Comparison of ENCODE assay signal across 14 mouse cellular contexts in the genomic region with DNA sequence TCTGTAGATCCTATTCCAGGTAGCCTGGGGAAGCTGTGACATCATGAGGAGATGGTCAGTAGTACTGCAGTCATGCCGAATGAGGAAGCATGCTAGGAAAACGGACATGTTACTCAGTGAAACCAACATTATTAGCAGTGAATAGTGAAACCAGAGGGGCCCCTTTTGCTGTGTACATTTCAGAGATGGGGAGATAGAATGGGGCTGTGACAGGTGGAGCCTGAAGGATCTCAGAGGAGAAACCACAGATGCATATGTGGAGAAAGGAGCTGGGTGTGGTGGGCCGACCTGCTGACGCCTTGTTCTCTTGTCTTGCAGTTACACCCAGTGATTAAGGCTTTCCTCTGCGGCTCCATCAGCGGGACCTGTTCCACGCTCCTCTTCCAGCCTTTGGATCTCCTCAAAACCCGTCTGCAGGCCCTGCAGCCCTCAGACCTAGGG. TPM values are rescaled to one million over a fixed set of nuclear protein-coding genes. Genes with fewer than 3 reads are reported as not detected.
DNase-seq lines count a peak whose midpoint lies in the region; ATAC-seq lines count a peak whose summit lies in the region.
"Had no signal": no experiment of that assay in that cellular context is flagged by ENCODE, and none has a peak within 500 bp of the region (broad histone marks: within the 10 kb centered on the region; RNA-seq: fewer than 3 reads in every experiment).

No protein-coding gene starts in this region.

- no peaks in the 10 kb centered on the region for H3K9me3 ChIP-seq in heart, embryonic 10.5 days
- no peaks in the 10 kb centered on the region for H3K9me3 ChIP-seq in intestine, embryonic 14.5 days (ENCODE audit: control insufficient read depth, low read length)
- H3K9me3 ChIP-seq in hindbrain, embryonic 16.5 days (ENCODE audit: control insufficient read depth, low read length), result no peaks in the 10 kb centered on the region

- peak overlapping the region; percentile 5; the same call in 1 of the 2 replicates for H3K4me3 ChIP-seq in heart, embryonic 10.5 days
- H3K4me3 ChIP-seq in intestine, embryonic 14.5 days (ENCODE audit: low read depth, low read length), result no peak overlapping the region
- no peak overlapping the region for H3K4me3 ChIP-seq in hindbrain, embryonic 16.5 days (ENCODE audit: low read length)

- intact Hi-C loops in heart, postnatal 14 days (cut with DNase I), result no loop called here

- 69% methylated on average over 8 of the region's 8 CpGs for WGBS in heart, embryonic 10.5 days
- WGBS in intestine, embryonic 14.5 days, result 86% methylated on average over 8 of the region's 8 CpGs
- WGBS in hindbrain, embryonic 16.5 days, result 90% methylated on average over 8 of the region's 8 CpGs

- peaks cover 22% of the 10 kb centered on the region for H3K4me1 ChIP-seq in heart, embryonic 10.5 days
- peaks cover 2% of the 10 kb centered on the region; the same call in 1 of the 2 replicates for H3K4me1 ChIP-seq in intestine, embryonic 14.5 days (replicated peaks; ENCODE audit: control insufficient read depth, insufficient read depth, low read length)
- H3K4me1 ChIP-seq in hindbrain, embryonic 16.5 days (ENCODE audit: control insufficient read depth, insufficient read depth, low read depth, low read length), result no peaks in the 10 kb centered on the region; the same call in 1 of the 2 replicates

- H3K36me3 ChIP-seq in heart, embryonic 10.5 days, result peaks cover 46% of the 10 kb centered on the region
- peaks cover 34% of the 10 kb centered on the region for H3K36me3 ChIP-seq in intestine, embryonic 14.5 days (ENCODE audit: control insufficient read depth, insufficient read depth, low read length)
- peaks cover 17% of the 10 kb centered on the region for H3K36me3 ChIP-seq in hindbrain, embryonic 16.5 days (ENCODE audit: control insufficient read depth, insufficient read depth, low read length)

- H3K9ac ChIP-seq in intestine, embryonic 14.5 days (ENCODE audit: low read length), result no peak overlapping the region
- H3K9ac ChIP-seq in hindbrain, embryonic 16.5 days (ENCODE audit: low read depth, low read length), result no peak overlapping the region

- DNase-seq in heart, embryonic 10.5 days (ENCODE audit: low spot score), result peak; percentile 87
- no peak for DNase-seq in heart, postnatal 14 days
- DNase-seq in MEL-GATA-1-ER (ENCODE audit: extremely low read depth, low read depth), result peak; percentile 77
- no peak for DNase-seq in intestine, embryonic 14.5 days (ENCODE audit: low spot score)
- DNase-seq in monocyte, adult 2 months (ENCODE audit: low read depth in 1 of 2, low spot score in 2 of 2), result peak; percentile 14 to 23
- no peak for DNase-seq in frontal cortex, postnatal 36 days (ENCODE audit: low spot score in 2 of 2)
- no peak for DNase-seq in thymus, postnatal 0 days (ENCODE audit: low spot score)
- DNase-seq: cerebellum, adult 8-10 months; kidney, postnatal 4 days had no signal

- no peak overlapping the region for H3K4me2 ChIP-seq in intestine, embryonic 14.5 days (ENCODE audit: low read length)
- no peak overlapping the region for H3K4me2 ChIP-seq in hindbrain, embryonic 16.5 days (ENCODE audit: low read length)

- H3K27ac ChIP-seq in heart, embryonic 10.5 days, result peak overlapping the region; percentile 79
- H3K27ac ChIP-seq in intestine, embryonic 14.5 days (ENCODE audit: low read depth), result no peak overlapping the region
- H3K27ac ChIP-seq in hindbrain, embryonic 16.5 days (ENCODE audit: low read depth, low read length), result no peak overlapping the region

- 0 out of 2 replicates have a peak, but pooled peaks have one; percentile 38 for ATAC-seq in intestine, embryonic 14.5 days (replicated peaks; ENCODE audit: low FRiP score, low TSS enrichment, low read depth)
- no peak for ATAC-seq in hindbrain, embryonic 16.5 days
- ATAC-seq: forebrain, embryonic 14.5 days had no signal

- no peaks in the 10 kb centered on the region for H3K27me3 ChIP-seq in heart, embryonic 10.5 days (ENCODE audit: insufficient read depth, poor library complexity, severe bottlenecking)
- H3K27me3 ChIP-seq in intestine, embryonic 14.5 days (replicated peaks; ENCODE audit: control insufficient read depth, insufficient read depth, low read length), result no peaks in the 10 kb centered on the region
- no peaks in the 10 kb centered on the region for H3K27me3 ChIP-seq in hindbrain, embryonic 16.5 days (replicated peaks; ENCODE audit: control insufficient read depth, insufficient read depth, low read length)

RNA-seq across cellular contexts. Expression of a gene that starts 6.0 kb away (rescaled TPM):
- polyA plus RNA-seq in heart, embryonic 10.5 days (2016; fragmentation: Nextera tagmentation; extraction: Ambion mirVana), result 39.8 and 42.1 TPM in 2 replicates
- total RNA-seq in heart, postnatal 14 days (2021), result 10 to 100 TPM; 12.3 to 14.0 TPM
- polyA plus RNA-seq in intestine, embryonic 14.5 days (2014; fragmentation: Nextera tagmentation; extraction: Ambion mirVana), result 25.8 and 28.1 TPM in 2 replicates
- 48.1 and 48.6 TPM in 2 replicates for polyA plus RNA-seq in hindbrain, embryonic 16.5 days (2015; fragmentation: Nextera tagmentation; extraction: Ambion mirVana)
- polyA plus RNA-seq in thymus, postnatal 0 days (2015; fragmentation: Nextera tagmentation; extraction: Ambion mirVana), result 32.8 and 35.7 TPM in 2 replicates

RNA-seq across cellular contexts. Expression of a gene that starts 11.3 kb away (rescaled TPM):
- polyA plus RNA-seq in heart, embryonic 10.5 days (2016; fragmentation: Nextera tagmentation; extraction: Ambion mirVana), result 1,047 and 1,189 TPM in 2 replicates
- total RNA-seq in heart, postnatal 14 days (2021), result 100 to 1,000 TPM; 475 to 558 TPM
- 2,190 and 2,220 TPM in 2 replicates for polyA plus RNA-seq in intestine, embryonic 14.5 days (2014; fragmentation: Nextera tagmentation; extraction: Ambion mirVana)
- 939 and 943 TPM in 2 replicates for polyA plus RNA-seq in hindbrain, embryonic 16.5 days (2015; fragmentation: Nextera tagmentation; extraction: Ambion mirVana)
- 1,819 and 1,824 TPM in 2 replicates for polyA plus RNA-seq in thymus, postnatal 0 days (2015; fragmentation: Nextera tagmentation; extraction: Ambion mirVana)

RNA-seq across cellular contexts. Expression of a gene that starts 24.3 kb away (rescaled TPM):
- polyA plus RNA-seq in heart, embryonic 10.5 days (2016; fragmentation: Nextera tagmentation; extraction: Ambion mirVana), result not detected in 2 replicates
- under 1 TPM in 1 of 2 experiments, not detected in 1; 0.44 TPM for total RNA-seq in heart, postnatal 14 days (2021)
- polyA plus RNA-seq in intestine, embryonic 14.5 days (2014; fragmentation: Nextera tagmentation; extraction: Ambion mirVana), result 0.26 and 0.41 TPM in 2 replicates
- not detected in 2 replicates for polyA plus RNA-seq in hindbrain, embryonic 16.5 days (2015; fragmentation: Nextera tagmentation; extraction: Ambion mirVana)
- polyA plus RNA-seq in thymus, postnatal 0 days (2015; fragmentation: Nextera tagmentation; extraction: Ambion mirVana), result 24.3 and 25.0 TPM in 2 replicates
- total RNA-seq: liver, adult 2 months had no signal
- polyA plus RNA-seq: forebrain, embryonic 14.5 days; heart, embryonic 14.5 days; neural tube, embryonic 11.5 days had no signal

RNA-seq across cellular contexts. Expression of a gene that starts 33.3 kb away (rescaled TPM):
- not detected in 2 replicates for polyA plus RNA-seq in heart, embryonic 10.5 days (2016; fragmentation: Nextera tagmentation; extraction: Ambion mirVana)
- total RNA-seq in heart, postnatal 14 days (2021), result not detected
- not detected in 2 replicates for polyA plus RNA-seq in intestine, embryonic 14.5 days (2014; fragmentation: Nextera tagmentation; extraction: Ambion mirVana)
- polyA plus RNA-seq in hindbrain, embryonic 16.5 days (2015; fragmentation: Nextera tagmentation; extraction: Ambion mirVana), result 0.20 and 0.21 TPM in 2 replicates
- polyA plus RNA-seq in thymus, postnatal 0 days (2015; fragmentation: Nextera tagmentation; extraction: Ambion mirVana), result not detected in 2 replicates
- total RNA-seq: liver, adult 2 months had no signal
- polyA plus RNA-seq: heart, embryonic 14.5 days; liver, adult 2 months; neural tube, embryonic 11.5 days had no signal

RNA-seq across cellular contexts. Expression of a gene that starts 46.5 kb away (rescaled TPM):
- polyA plus RNA-seq in heart, embryonic 10.5 days (2016; fragmentation: Nextera tagmentation; extraction: Ambion mirVana), result 1.1 and 4.1 TPM in 2 replicates
- 1 to 10 TPM; 3.4 TPM for total RNA-seq in heart, postnatal 14 days (2021)
- 7.6 and 10.2 TPM in 2 replicates for polyA plus RNA-seq in intestine, embryonic 14.5 days (2014; fragmentation: Nextera tagmentation; extraction: Ambion mirVana)
- 10.0 and 10.3 TPM in 2 replicates for polyA plus RNA-seq in hindbrain, embryonic 16.5 days (2015; fragmentation: Nextera tagmentation; extraction: Ambion mirVana)
- polyA plus RNA-seq in thymus, postnatal 0 days (2015; fragmentation: Nextera tagmentation; extraction: Ambion mirVana), result 4.0 and 4.3 TPM in 2 replicates

Comparison
In these comparisons a context has a peak if more than half of its experiments do, and no peak if none do; other contexts are left out.
1. DNase-seq: peak in heart, embryonic 10.5 days (single experiment), MEL-GATA-1-ER (single experiment) and monocyte, adult 2 months (2 of 2); none in heart, postnatal 14 days (0 of 2), intestine, embryonic 14.5 days (single experiment), frontal cortex, postnatal 36 days (0 of 2) and thymus, postnatal 0 days (single experiment).
2. RNA of a gene that starts 24.3 kb away (polyA plus RNA-seq): 24.3 to 25.0 TPM in thymus, postnatal 0 days; 0.26 to 0.41 TPM in intestine, embryonic 14.5 days, not detected in heart, embryonic 10.5 days and not detected in hindbrain, embryonic 16.5 days; every median in the first group is over 10 times any median in the second.